Mouse (Mus musculus): ENCODE results near the gene Pard3.

Gene Pard3

DNA sequence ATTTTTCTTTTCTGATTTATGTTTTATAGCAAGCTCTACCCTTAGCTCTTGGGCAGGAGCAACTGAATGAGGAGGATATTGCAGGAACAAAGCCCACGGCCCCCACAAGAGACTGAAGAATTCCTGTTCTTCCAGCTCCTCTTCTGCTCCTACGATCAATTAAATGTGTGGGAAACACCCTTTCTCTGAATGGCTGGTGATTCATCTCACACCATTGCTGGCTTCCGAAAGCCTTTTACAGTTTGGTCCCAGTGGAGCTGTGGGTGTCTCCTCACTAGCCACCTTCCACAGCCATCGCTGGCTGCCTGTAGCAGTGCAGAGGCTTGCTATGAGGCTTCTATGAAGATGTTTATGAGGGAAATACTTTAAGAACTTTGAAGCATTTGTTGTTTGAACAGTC, 550.5 kb downstream of the Pard3 start:
- DNase-seq (ENCODE audit: low spot score), result no peak

GRCm38 (mm10) chr8:127616681-127617080, 553.0 kb downstream of the Pard3 start:
- DNase-seq (ENCODE audit: low spot score), result no peak

- DNase-seq (ENCODE audit: low spot score), result no peak
These were observed 558.4 kb downstream of the Pard3 start for GRCm38 (mm10) chr8:127622137-127622536.

DNA sequence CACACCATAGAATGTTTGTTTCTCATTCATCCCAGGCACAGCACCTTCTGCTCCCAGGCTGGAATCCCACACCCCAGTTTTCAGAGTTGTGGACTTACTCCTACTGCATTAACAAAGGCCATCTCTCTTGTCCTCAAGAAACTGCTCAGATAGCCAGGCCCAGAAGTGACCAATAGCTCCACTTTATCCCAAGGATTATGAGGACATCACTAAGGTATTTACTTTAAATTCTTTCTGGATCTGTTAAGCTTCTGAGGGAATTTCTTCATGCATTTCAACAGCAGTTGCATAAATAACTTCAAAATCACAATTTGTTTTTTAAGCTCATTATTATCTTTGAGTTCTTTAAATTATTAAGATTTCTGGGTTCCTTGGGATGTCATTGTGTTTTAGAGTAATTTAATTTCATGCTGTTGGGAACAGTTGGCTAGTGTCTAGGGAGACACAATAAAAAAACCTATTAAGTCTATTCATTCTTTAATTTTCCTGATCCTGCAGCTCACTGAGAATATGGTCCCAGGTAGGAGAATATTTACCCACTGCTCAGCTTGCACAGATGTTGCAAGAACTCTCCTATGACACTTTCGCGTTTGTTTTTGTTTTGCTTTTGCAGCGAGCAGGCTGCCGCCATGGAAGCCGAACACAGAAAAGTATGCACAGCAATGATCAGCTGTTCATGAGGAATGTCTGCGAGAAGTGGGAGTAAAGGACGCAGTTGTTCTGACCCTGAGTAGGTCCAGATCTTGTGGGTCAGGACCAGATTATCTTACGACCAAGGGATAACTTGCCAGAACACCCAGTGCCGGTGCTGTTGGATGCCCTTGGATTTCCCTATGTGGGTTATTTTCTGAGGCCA, 574.8 kb downstream of the Pard3 start:
- DNase-seq (ENCODE audit: low spot score), result no peak

GRCm38 (mm10) chr8:127639088-127639453, 575.4 kb downstream of the Pard3 start:
- DNase-seq (ENCODE audit: low spot score), result no peak

- DNase-seq (ENCODE audit: low spot score), result no peak
These were observed 591.9 kb downstream of the Pard3 start for GRCm38 (mm10) chr8:127655559-127655958.

All from layer of hippocampus, adult 11-12 months (tissue).